Mouse (Mus musculus) liver (tissue): ENCODE results near the gene Hmcn1.

Source experiments
- DNase-seq: peaks from one replicate; pipeline ENCODE4 v3.0.0-alpha.2; 2020; ENCODE audit warnings: mixed read lengths

Gene Hmcn1

GRCm38 (mm10) chr1:150873231-150873630 lies 120.0 kb downstream of the Hmcn1 start:
- DNase-seq: no peak

GRCm38 (mm10) chr1:150872105-150872504 lies 121.1 kb downstream of the Hmcn1 start:
- no peak for DNase-seq

- DNase-seq: no peak
These were observed 124.0 kb downstream of the Hmcn1 start for GRCm38 (mm10) chr1:150869189-150869588.

GRCm38 (mm10) chr1:150866615-150867014 lies 126.6 kb downstream of the Hmcn1 start:
- no peak for DNase-seq

- DNase-seq: no peak
These were observed 135.5 kb downstream of the Hmcn1 start for GRCm38 (mm10) chr1:150857779-150858178.

GRCm38 (mm10) chr1:150833448-150833847 lies 159.8 kb downstream of the Hmcn1 start:
- DNase-seq: no peak

GRCm38 (mm10) chr1:150829851-150830250 lies 163.4 kb downstream of the Hmcn1 start:
- no peak for DNase-seq

GRCm38 (mm10) chr1:150827169-150827568 lies 166.1 kb downstream of the Hmcn1 start:
- no peak for DNase-seq

- DNase-seq: no peak
These were observed 168.8 kb downstream of the Hmcn1 start for GRCm38 (mm10) chr1:150824334-150825005.

GRCm38 (mm10) chr1:150816035-150816807 lies 177.0 kb downstream of the Hmcn1 start:
- DNase-seq: no peak

- no peak for DNase-seq
These were observed 178.3 kb downstream of the Hmcn1 start for GRCm38 (mm10) chr1:150814917-150815316.

- no peak for DNase-seq
These were observed 179.9 kb downstream of the Hmcn1 start for GRCm38 (mm10) chr1:150813381-150813780.

- DNase-seq: no peak
These were observed 186.4 kb downstream of the Hmcn1 start for GRCm38 (mm10) chr1:150806864-150807263.

- DNase-seq: no peak
These were observed 187.8 kb downstream of the Hmcn1 start for GRCm38 (mm10) chr1:150805466-150805865.

GRCm38 (mm10) chr1:150804235-150805099 lies 188.8 kb downstream of the Hmcn1 start:
- no peak for DNase-seq

- no peak for DNase-seq
These were observed 190.6 kb downstream of the Hmcn1 start for GRCm38 (mm10) chr1:150802642-150803041.

GRCm38 (mm10) chr1:150800611-150801263 lies 192.5 kb downstream of the Hmcn1 start:
- DNase-seq: no peak

GRCm38 (mm10) chr1:150798651-150799050 lies 194.6 kb downstream of the Hmcn1 start:
- DNase-seq: no peak

GRCm38 (mm10) chr1:150786746-150787145 lies 206.5 kb downstream of the Hmcn1 start:
- DNase-seq: no peak

- no peak for DNase-seq
These were observed 210.0 kb downstream of the Hmcn1 start for GRCm38 (mm10) chr1:150783070-150783842.

GRCm38 (mm10) chr1:150779902-150780301 lies 213.3 kb downstream of the Hmcn1 start:
- no peak for DNase-seq

- no peak for DNase-seq
These were observed 216.5 kb downstream of the Hmcn1 start for GRCm38 (mm10) chr1:150776741-150777140.
